Mouse (Mus musculus) hindbrain, embryonic 11.5 days (tissue): ENCODE results near the gene Dars. TPM values are rescaled to one million over a fixed set of nuclear protein-coding genes. Genes with fewer than 3 reads are reported as not detected.

Experiments used
- ATAC-seq: fragments of 200-750 bp; cut with Nextera tagmentation; 2 replicates; pipeline ENCODE4 v1.8.0; 2017; ENCODE audit warnings: mild to moderate bottlenecking, moderate TSS enrichment, moderate library complexity; ENCODE audit not compliant: low FRiP score
- DNase-seq: peaks from one replicate; pipeline ENCODE4 v3.0.0-alpha.2; 2015; ENCODE audit warnings: low spot score
- H3K27ac ChIP-seq: fragments of 300-500 bp; sonication (generic); 2 replicates; pipeline ENCODE4 v1.5.1; 2014; ENCODE audit warnings: mild to moderate bottlenecking, low read depth, low read length
- H3K27me3 ChIP-seq: fragments of 300-500 bp; sonication (generic); 2 replicates; pipeline ENCODE4 v1.6.1; 2014; ENCODE audit warnings: mild to moderate bottlenecking, low read length, moderate library complexity, mixed read lengths; ENCODE audit not compliant: control insufficient read depth, insufficient read depth
- H3K36me3 ChIP-seq: fragments of 300-500 bp; sonication (generic); 2 replicates; pipeline ENCODE4 v1.6.1; 2014; ENCODE audit warnings: mild to moderate bottlenecking, low read length, moderate library complexity, mixed read lengths; ENCODE audit not compliant: control insufficient read depth, insufficient read depth
- H3K4me1 ChIP-seq: fragments of 300-500 bp; sonication (generic); replicated peaks from 2 replicates; pipeline ENCODE4 v1.6.1; 2014; ENCODE audit warnings: low read length, mixed read lengths; ENCODE audit not compliant: control insufficient read depth, insufficient read depth
- H3K4me2 ChIP-seq: fragments of 300-500 bp; sonication (generic); replicated peaks from 2 replicates; pipeline ENCODE4 v1.6.1; 2014; ENCODE audit warnings: mild to moderate bottlenecking, low read depth, low read length
- H3K4me3 ChIP-seq: fragments of 300-500 bp; sonication (generic); 2 replicates; pipeline ENCODE4 v1.5.1; 2014; ENCODE audit warnings: low read depth, low read length
- H3K9ac ChIP-seq: fragments of 300-500 bp; sonication (generic); 2 replicates; pipeline ENCODE4 v1.6.1; 2014; ENCODE audit warnings: low read depth, low read length
- H3K9me3 ChIP-seq: fragments of 300-500 bp; sonication (generic); 2 replicates; pipeline ENCODE4 v1.6.1; 2016; ENCODE audit warnings: low read length; ENCODE audit not compliant: control insufficient read depth
- WGBS: fragments of 180-500 bp; shearing (Covaris S2); extraction: QIAGEN DNeasy Blood & Tissue Kit; methylation state at CpG from one replicate; pipeline ENCODE4 v1.1.7; 2014; 5-methylcytosine and 5-hydroxymethylcytosine counted together
- polyA plus RNA-seq: library from polyadenylated mRNA; unstranded; fragments of >200 nt; fragmentation: Nextera tagmentation; extraction: Ambion mirVana; gene quantifications from 2 replicates; pipeline ENCODE4 v1.2.1, GENCODE M21; 2014

Dars gene
- polyA plus RNA-seq, result 151 and 159 TPM in 2 replicates

- Histone ChIP-seq H3K9me3 (no peaks in the 10 kb centered on the region), H3K4me1 (no peaks in the 10 kb centered on the region), H3K27me3 (no peaks in the 10 kb centered on the region), H3K36me3 (no peaks in the 10 kb centered on the region), H3K27ac (peak within 1 kb of the TSS; percentile 94), H3K4me3 (peak within 1 kb of the TSS; percentile 89), H3K4me2 (peak within 1 kb of the TSS; percentile 73), H3K9ac (peak within 1 kb of the TSS; percentile 96)
- DNase-seq (peak; percentile 95), ATAC-seq (peak; percentile 91)
- WGBS, result under 1% methylated on average over 56 of the region's 68 CpGs
These were observed at the start of gene Dars for GRCm38 (mm10) chr1:128416584-128417532. Gene Dars, minus strand, starts transcription at chr1:128417368.

GRCm38 (mm10) chr1:128466828-128467227 lies 49.7 kb upstream of the Dars start:
- Histone ChIP-seq H3K27ac (no peak overlapping the region), H3K36me3 (no peaks in the 10 kb centered on the region), H3K9ac (no peak overlapping the region), H3K27me3 (no peaks in the 10 kb centered on the region), H3K4me3 (no peak overlapping the region), H3K4me1 (0 out of 2 replicates have a peak, but pooled peaks cover 2% of the 10 kb centered on the region), H3K9me3 (no peaks in the 10 kb centered on the region), H3K4me2 (no peak overlapping the region)
- DNase-seq (no peak), ATAC-seq (no peak)
- 48% methylated on average over 1 of the region's 1 CpGs for WGBS

- no peak overlapping the region for H3K4me3 ChIP-seq
- H3K36me3 ChIP-seq, result no peaks in the 10 kb centered on the region
- H3K9me3 ChIP-seq, result no peaks in the 10 kb centered on the region
- no peak for DNase-seq
- no peaks in the 10 kb centered on the region for H3K27me3 ChIP-seq
- H3K4me2 ChIP-seq, result no peak overlapping the region
- 95% methylated on average over 5 of the region's 5 CpGs for WGBS
- H3K4me1 ChIP-seq, result no peaks in the 10 kb centered on the region
- no peak for ATAC-seq
- H3K9ac ChIP-seq, result no peak overlapping the region
- no peak overlapping the region for H3K27ac ChIP-seq
These were observed 46.3 kb upstream of the Dars start for GRCm38 (mm10) chr1:128463478-128463877.

GRCm38 (mm10) chr1:128462389-128462788 lies 45.2 kb upstream of the Dars start:
- no peak for ATAC-seq
- Histone ChIP-seq H3K27me3 (no peaks in the 10 kb centered on the region), H3K4me2 (no peak overlapping the region), H3K9me3 (no peaks in the 10 kb centered on the region), H3K4me3 (no peak overlapping the region), H3K9ac (no peak overlapping the region), H3K4me1 (no peaks in the 10 kb centered on the region; the same call in 1 of the 2 replicates), H3K36me3 (no peaks in the 10 kb centered on the region), H3K27ac (no peak overlapping the region)
- no peak for DNase-seq
- WGBS, result 79% methylated on average over 3 of the region's 3 CpGs

GRCm38 (mm10) chr1:128460780-128461179 lies 43.6 kb upstream of the Dars start:
- Histone ChIP-seq H3K27ac (no peak overlapping the region), H3K4me3 (no peak overlapping the region), H3K4me1 (no peaks in the 10 kb centered on the region; the same call in 1 of the 2 replicates), H3K9me3 (no peaks in the 10 kb centered on the region), H3K36me3 (no peaks in the 10 kb centered on the region), H3K9ac (no peak overlapping the region), H3K4me2 (no peak overlapping the region), H3K27me3 (no peaks in the 10 kb centered on the region)
- no peak for DNase-seq
- no peak for ATAC-seq
- 82% methylated on average over 6 of the region's 6 CpGs for WGBS

- Histone ChIP-seq H3K36me3 (no peaks in the 10 kb centered on the region), H3K4me3 (no peak overlapping the region), H3K9ac (no peak overlapping the region), H3K9me3 (no peaks in the 10 kb centered on the region), H3K27ac (peak overlapping the region; percentile 48; the same call in 1 of the 2 replicates), H3K4me2 (no peak overlapping the region), H3K27me3 (no peaks in the 10 kb centered on the region), H3K4me1 (no peaks in the 10 kb centered on the region; the same call in 1 of the 2 replicates)
- WGBS, result 25% methylated on average over 1 of the region's 1 CpGs
- ATAC-seq (no peak), DNase-seq (no peak)
These were observed 42.3 kb upstream of the Dars start for GRCm38 (mm10) chr1:128459439-128459838.

GRCm38 (mm10) chr1:128459011-128459410 lies 41.8 kb upstream of the Dars start:
- Histone ChIP-seq H3K27me3 (no peaks in the 10 kb centered on the region), H3K4me3 (no peak overlapping the region), H3K27ac (peak overlapping the region; percentile 48; the same call in 1 of the 2 replicates), H3K9ac (no peak overlapping the region), H3K9me3 (no peaks in the 10 kb centered on the region), H3K4me1 (no peaks in the 10 kb centered on the region; the same call in 1 of the 2 replicates), H3K4me2 (no peak overlapping the region), H3K36me3 (no peaks in the 10 kb centered on the region)
- no peak for ATAC-seq
- 91% methylated on average over 3 of the region's 3 CpGs for WGBS
- DNase-seq, result no peak

GRCm38 (mm10) chr1:128456844-128457445 lies 39.8 kb upstream of the Dars start:
- H3K4me2 ChIP-seq, result no peak overlapping the region

More at GRCm38 (mm10) chr1:128456844-128457445, 39.8 kb upstream of the Dars start:
- H3K9me3 ChIP-seq, result no peaks in the 10 kb centered on the region
- H3K4me1 ChIP-seq, result no peaks in the 10 kb centered on the region; the same call in 1 of the 2 replicates
- 46% methylated on average over 18 of the region's 18 CpGs for WGBS
- no peaks in the 10 kb centered on the region for H3K36me3 ChIP-seq
- H3K27me3 ChIP-seq, result no peaks in the 10 kb centered on the region
- no peak overlapping the region for H3K27ac ChIP-seq
- H3K9ac ChIP-seq, result no peak overlapping the region
- ATAC-seq (no peak), DNase-seq (peak; percentile 41)
- no peak overlapping the region for H3K4me3 ChIP-seq
